Mouse (Mus musculus) adipocyte (in vitro differentiated cells): ENCODE results near the gene Zfp827.

Experiments
- DNase-seq: peaks from one replicate; pipeline ENCODE4 v3.0.0-alpha.2; 2016; ENCODE audit warnings: low spot score

Gene Zfp827

GRCm38 (mm10) chr8:79224363-79224762 lies 196.1 kb downstream of the Zfp827 start:
- no peak for DNase-seq

- no peak for DNase-seq
These were observed 197.3 kb downstream of the Zfp827 start for GRCm38 (mm10) chr8:79225586-79225985.

GRCm38 (mm10) chr8:79226046-79226445 lies 197.8 kb downstream of the Zfp827 start:
- no peak for DNase-seq

- no peak for DNase-seq
These were observed 199.0 kb downstream of the Zfp827 start for GRCm38 (mm10) chr8:79227194-79227593.

- DNase-seq, result no peak
These were observed 199.7 kb downstream of the Zfp827 start for GRCm38 (mm10) chr8:79227916-79228315.

GRCm38 (mm10) chr8:79229266-79229888 lies 201.1 kb downstream of the Zfp827 start:
- no peak for DNase-seq

GRCm38 (mm10) chr8:79239320-79239719 lies 211.1 kb downstream of the Zfp827 start:
- DNase-seq, result no peak

- DNase-seq, result peak; percentile 16
These were observed 211.8 kb downstream of the Zfp827 start for GRCm38 (mm10) chr8:79239996-79240395.
